Mouse (Mus musculus): ENCODE results near the gene Tmem200b. TPM values are rescaled to one million over a fixed set of nuclear protein-coding genes. Genes with fewer than 3 reads are reported as not detected.
A peak's percentile ranks its signal among the peaks of the same experiment; 100 is the strongest.

The Tmem200b gene
- polyA plus RNA-seq, 1 experiment: 26.3 TPM

GRCm38 (mm10) chr4:131918711-131919500 is 2.7 kb upstream of the Tmem200b start:
- WGBS: 57% methylated on average over 15 of the region's 15 CpGs

GRCm38 (mm10) chr4:131919506-131920140 is 1.9 kb upstream of the Tmem200b start:
- H3K4me1 ChIP-seq (ENCODE audit: control insufficient read depth, insufficient read depth, low read length): no peaks in the 10 kb centered on the region
- H3K27me3 ChIP-seq (ENCODE audit: control insufficient read depth, insufficient read depth, low read length): peaks cover 8% of the 10 kb centered on the region; the same call in 1 of the 2 replicates
- no peak for DNase-seq
- no peak overlapping the region for H3K4me3 ChIP-seq (replicated peaks; ENCODE audit: insufficient read depth, low read depth, low read length)
- TF ChIP-seq CTCF (IDR thresholded peaks at IDR 0.05; ENCODE audit: borderline replicate concordance, insufficient read depth, low read depth, low read length) (no peak), POLR2A (IDR thresholded peaks at IDR 0.05; ENCODE audit: borderline replicate concordance, insufficient read depth, low read length) (no peak)
- no peak overlapping the region for H3K27ac ChIP-seq (ENCODE audit: insufficient read depth, low read length)
- WGBS: 54% methylated on average over 15 of the region's 15 CpGs

More at GRCm38 (mm10) chr4:131918711-131919500, 2.7 kb upstream of the Tmem200b start:
- H3K4me3 ChIP-seq (replicated peaks; ENCODE audit: insufficient read depth, low read depth, low read length): no peak overlapping the region
- no peaks in the 10 kb centered on the region for H3K4me1 ChIP-seq (ENCODE audit: control insufficient read depth, insufficient read depth, low read length)
- peaks cover 8% of the 10 kb centered on the region; the same call in 1 of the 2 replicates for H3K27me3 ChIP-seq (ENCODE audit: control insufficient read depth, insufficient read depth, low read length)
- no peak for TF ChIP-seq CTCF (IDR thresholded peaks at IDR 0.05; ENCODE audit: borderline replicate concordance, insufficient read depth, low read depth, low read length)
- no peak for TF ChIP-seq POLR2A (IDR thresholded peaks at IDR 0.05; ENCODE audit: borderline replicate concordance, insufficient read depth, low read length)
- H3K27ac ChIP-seq (ENCODE audit: insufficient read depth, low read length): no peak overlapping the region
- no peak for DNase-seq

GRCm38 (mm10) chr4:131920141-131920594 is 1.4 kb upstream of the Tmem200b start:
- Histone ChIP-seq H3K4me3 (replicated peaks; ENCODE audit: insufficient read depth, low read depth, low read length) (no peak overlapping the region), H3K27ac (ENCODE audit: insufficient read depth, low read length) (no peak overlapping the region), H3K4me1 (ENCODE audit: control insufficient read depth, insufficient read depth, low read length) (no peaks in the 10 kb centered on the region), H3K27me3 (ENCODE audit: control insufficient read depth, insufficient read depth, low read length) (peaks cover 8% of the 10 kb centered on the region; the same call in 1 of the 2 replicates)
- TF ChIP-seq CTCF (IDR thresholded peaks at IDR 0.05; ENCODE audit: borderline replicate concordance, insufficient read depth, low read depth, low read length) (no peak), POLR2A (IDR thresholded peaks at IDR 0.05; ENCODE audit: borderline replicate concordance, insufficient read depth, low read length) (no peak)
- 33% methylated on average over 51 of the region's 51 CpGs for WGBS
- no peak for DNase-seq

GRCm38 (mm10) chr4:131920595-131921351 is 798 bp upstream of the Tmem200b start:
- WGBS: 5% methylated on average over 74 of the region's 76 CpGs
- no peaks in the 10 kb centered on the region for H3K4me1 ChIP-seq (ENCODE audit: control insufficient read depth, insufficient read depth, low read length)
- DNase-seq: peak; percentile 35 to 39
- no peak overlapping the region for H3K4me3 ChIP-seq (replicated peaks; ENCODE audit: insufficient read depth, low read depth, low read length)
- TF ChIP-seq POLR2A (IDR thresholded peaks at IDR 0.05; ENCODE audit: borderline replicate concordance, insufficient read depth, low read length) (no peak), CTCF (IDR thresholded peaks at IDR 0.05; ENCODE audit: borderline replicate concordance, insufficient read depth, low read depth, low read length) (no peak)
- H3K27me3 ChIP-seq (ENCODE audit: control insufficient read depth, insufficient read depth, low read length): peaks cover 8% of the 10 kb centered on the region; the same call in 1 of the 2 replicates
- H3K27ac ChIP-seq (ENCODE audit: insufficient read depth, low read length): no peak overlapping the region

GRCm38 (mm10) chr4:131922404-131922803 is 833 bp downstream of the Tmem200b start:
- Histone ChIP-seq H3K27me3 (ENCODE audit: control insufficient read depth, insufficient read depth, low read length) (peaks cover 8% of the 10 kb centered on the region; the same call in 1 of the 2 replicates), H3K4me1 (ENCODE audit: control insufficient read depth, insufficient read depth, low read length) (no peaks in the 10 kb centered on the region), H3K4me3 (replicated peaks; ENCODE audit: insufficient read depth, low read depth, low read length) (no peak overlapping the region), H3K27ac (ENCODE audit: insufficient read depth, low read length) (no peak overlapping the region)
- 46% methylated on average over 15 of the region's 15 CpGs for WGBS
- TF ChIP-seq CTCF (IDR thresholded peaks at IDR 0.05; ENCODE audit: borderline replicate concordance, insufficient read depth, low read depth, low read length) (no peak), POLR2A (IDR thresholded peaks at IDR 0.05; ENCODE audit: borderline replicate concordance, insufficient read depth, low read length) (no peak)
- DNase-seq: no peak

- TF ChIP-seq POLR2A (IDR thresholded peaks at IDR 0.05; ENCODE audit: borderline replicate concordance, insufficient read depth, low read length) (no peak), CTCF (IDR thresholded peaks at IDR 0.05; ENCODE audit: borderline replicate concordance, insufficient read depth, low read depth, low read length) (no peak)
- Histone ChIP-seq H3K27ac (ENCODE audit: insufficient read depth, low read length) (no peak overlapping the region), H3K4me1 (ENCODE audit: control insufficient read depth, insufficient read depth, low read length) (no peaks in the 10 kb centered on the region), H3K4me3 (replicated peaks; ENCODE audit: insufficient read depth, low read depth, low read length) (no peak overlapping the region), H3K27me3 (ENCODE audit: control insufficient read depth, insufficient read depth, low read length) (peaks cover 8% of the 10 kb centered on the region; the same call in 1 of the 2 replicates)
- DNase-seq: no peak
- WGBS: 63% methylated on average over 6 of the region's 6 CpGs
These were observed 2.7 kb downstream of the Tmem200b start for GRCm38 (mm10) chr4:131924096-131924810.

GRCm38 (mm10) chr4:131929146-131929545 is 7.6 kb downstream of the Tmem200b start:
- H3K4me1 ChIP-seq (ENCODE audit: control insufficient read depth, insufficient read depth, low read length): no peaks in the 10 kb centered on the region
- WGBS: 81% methylated on average over 6 of the region's 6 CpGs
- no peak for DNase-seq
- no peaks in the 10 kb centered on the region for H3K27me3 ChIP-seq (ENCODE audit: control insufficient read depth, insufficient read depth, low read length)
- no peak overlapping the region for H3K4me3 ChIP-seq (replicated peaks; ENCODE audit: insufficient read depth, low read depth, low read length)
- no peak overlapping the region for H3K27ac ChIP-seq (ENCODE audit: insufficient read depth, low read length)
- TF ChIP-seq CTCF (IDR thresholded peaks at IDR 0.05; ENCODE audit: borderline replicate concordance, insufficient read depth, low read depth, low read length): no peak
- TF ChIP-seq POLR2A (IDR thresholded peaks at IDR 0.05; ENCODE audit: borderline replicate concordance, insufficient read depth, low read length): no peak

Data from cerebellum, adult 2 months (tissue).